Mouse (Mus musculus) gastrocnemius, postnatal 14 days (tissue): ENCODE data around the gene Tmeff2. TPM values are rescaled to one million over a fixed set of nuclear protein-coding genes. Genes with fewer than 3 reads are reported as not detected.
"Not testable (repeated sequence)": the region's sequence is repeated elsewhere in the genome, so short reads cannot be mapped to it uniquely, and the experiment has no call there.

Experiments used
- DNase-seq: peaks from one replicate; pipeline ENCODE4 v3.0.0; 2021; ENCODE audit warnings: mixed read lengths
- intact Hi-C: fragments of 180-260 bp; cut with DNase I; formaldehyde crosslinking; loops from one replicate; pipeline ENCODE4 v1.15.1; 2025; ENCODE audit warnings: low total_unique reads
- long read RNA-seq, 2 experiments: library from polyadenylated mRNA; stranded (forward); transcript quantifications; one replicate each; pipeline ENCODE4 v2.0.0; 2021
- total RNA-seq, 2 experiments: library from RNA; stranded (reverse); gene quantifications; 2 replicates each; pipeline ENCODE4 v1.2.3; 2021

Tmeff2 gene
- 1 to 10 TPM; 3.2 to 4.0 TPM for total RNA-seq
- long read RNA-seq, experiment 1, transcript Tmeff2-201 (10 exons, 3,343 nt) = major isoform, 9 of 9 reads
- long read RNA-seq, experiment 1, partial matches to known transcripts = 0 of 9 reads
- long read RNA-seq, experiment 1, other reads (novel, unspliced or antisense) = 0 of 9 reads
- long read RNA-seq, experiment 2, transcript Tmeff2-201 (10 exons, 3,343 nt) = major isoform, 7 of 7 reads
- long read RNA-seq, experiment 2, partial matches to known transcripts = 0 of 7 reads
- long read RNA-seq, experiment 2, other reads (novel, unspliced or antisense) = 0 of 7 reads

GRCm38 (mm10) chr1:50900386-50900785, at the start of gene Tmeff2:
Gene Tmeff2 (plus strand): TSS chr1:50900647.
- intact Hi-C loops = not testable (repeated sequence)

DNA sequence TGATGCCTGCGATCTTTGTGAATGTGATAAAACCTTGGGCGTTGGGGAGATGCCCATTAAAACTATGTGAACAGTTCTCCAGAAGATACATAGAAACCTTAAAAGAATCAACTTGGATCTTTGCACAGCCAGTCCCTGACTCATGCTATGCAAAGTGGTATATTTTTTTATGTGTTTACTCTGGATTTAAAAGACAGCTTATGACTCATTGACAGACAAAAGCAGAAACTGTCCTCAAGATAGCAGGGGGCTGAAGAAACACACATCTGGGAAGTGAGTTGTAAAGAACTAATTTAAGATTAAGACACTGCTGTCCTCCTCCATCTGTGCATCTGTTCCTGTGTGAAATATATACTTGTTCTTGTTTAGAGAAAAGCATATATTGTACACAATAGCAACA, 38.9 kb upstream of the Tmeff2 start:
- intact Hi-C loops = no loop called here
- no peak for DNase-seq

More at GRCm38 (mm10) chr1:50900386-50900785, at the start of gene Tmeff2:
- DNase-seq = not testable (repeated sequence)

DNA sequence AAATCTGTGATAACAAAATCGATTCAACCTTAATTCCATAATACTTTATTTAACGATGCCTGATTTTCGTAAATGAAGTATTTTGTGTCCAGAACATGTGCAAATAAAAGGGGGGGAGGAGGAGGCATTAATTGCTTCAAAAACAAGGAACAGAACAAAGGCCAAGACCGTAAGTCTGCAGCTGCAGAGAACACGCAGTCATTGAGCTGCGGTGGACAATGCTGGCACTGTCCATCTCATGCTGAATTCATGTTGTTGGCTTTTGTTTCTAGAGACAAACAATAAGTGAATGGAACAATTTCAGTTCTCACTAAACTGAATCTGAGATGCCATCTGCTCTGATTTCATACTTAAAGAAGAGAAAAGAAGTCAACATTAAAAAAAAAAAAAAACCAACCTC, 2.8 kb upstream of the Tmeff2 start:
- intact Hi-C loops = no loop called here
- DNase-seq = no peak

- DNase-seq = no peak
- intact Hi-C loops = no loop called here
Observed at GRCm38 (mm10) chr1:50924838-50925355, 24.4 kb downstream of the Tmeff2 start.

- no peak for DNase-seq
- intact Hi-C loops = no loop called here
Observed at GRCm38 (mm10) chr1:50925356-50925921, 25.0 kb downstream of the Tmeff2 start.

- no peak for DNase-seq
- intact Hi-C loops = no loop called here
Observed at GRCm38 (mm10) chr1:50926374-50927060, 26.1 kb downstream of the Tmeff2 start.

DNA sequence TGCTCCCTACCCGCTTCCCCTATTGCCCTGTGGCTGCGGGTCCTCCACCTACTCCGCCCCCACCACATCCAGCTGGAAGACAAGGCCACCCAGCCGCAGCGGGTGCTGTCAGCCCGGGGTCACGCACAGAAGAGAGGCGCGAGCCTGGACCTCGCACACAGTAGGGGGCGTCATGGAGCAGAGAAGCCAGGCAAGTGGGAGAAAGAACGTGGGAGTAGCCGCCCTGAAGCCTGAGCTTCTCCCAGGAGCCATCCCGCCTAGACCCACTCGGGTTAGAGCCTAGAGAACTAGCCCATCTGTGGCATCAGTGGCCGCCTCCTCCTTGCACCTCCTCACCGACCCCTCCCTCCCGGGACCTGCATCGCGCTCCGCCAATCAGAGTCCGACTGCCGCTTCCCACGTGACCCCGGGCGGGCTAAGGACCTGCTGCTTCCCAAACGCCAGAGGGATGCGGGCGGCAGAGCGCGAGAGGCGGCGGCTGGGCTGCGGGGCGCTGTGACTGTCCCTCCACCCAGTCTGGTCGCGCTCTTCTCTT, 26.7 kb downstream of the Tmeff2 start:
- intact Hi-C loops = no loop called here

GRCm38 (mm10) chr1:50927679-50928187, 27.3 kb downstream of the Tmeff2 start:
- intact Hi-C loops = no loop called here
- peak; percentile 29 for DNase-seq

More for the DNA sequence above, 26.7 kb downstream of the Tmeff2 start:
- peak; percentile 92 for DNase-seq

- intact Hi-C loops = no loop called here
- DNase-seq = no peak
Observed at GRCm38 (mm10) chr1:50928776-50929175, 28.3 kb downstream of the Tmeff2 start.

DNA sequence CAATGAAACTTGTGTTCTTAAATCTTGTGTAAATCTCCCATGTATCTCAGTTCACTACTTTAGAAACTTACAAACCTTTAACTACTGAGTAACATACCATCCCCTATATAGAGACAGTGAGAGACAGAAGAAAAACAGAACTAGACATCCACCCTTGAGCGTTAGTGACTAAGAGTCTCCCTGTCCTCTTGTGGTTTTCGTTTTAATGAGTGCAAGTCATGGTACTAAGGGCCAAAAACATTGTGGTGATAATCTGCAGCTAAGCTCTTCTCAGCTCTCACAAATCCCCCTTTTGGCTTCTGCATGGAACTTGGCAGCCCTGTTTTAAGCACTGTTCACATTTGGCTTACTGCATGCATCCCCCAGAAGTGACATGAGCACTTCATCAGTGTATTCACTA, 34.6 kb downstream of the Tmeff2 start:
- DNase-seq = no peak
- intact Hi-C loops = no loop called here

- no peak for DNase-seq
- intact Hi-C loops = no loop called here
Observed at GRCm38 (mm10) chr1:50935484-50935883, 35.0 kb downstream of the Tmeff2 start.

- intact Hi-C loops = no loop called here
- DNase-seq = peak; percentile 9
Observed at GRCm38 (mm10) chr1:50940131-50941039, 39.9 kb downstream of the Tmeff2 start.

- intact Hi-C loops = no loop called here
Observed at GRCm38 (mm10) chr1:50948575-50948974, 48.1 kb downstream of the Tmeff2 start.

GRCm38 (mm10) chr1:50958844-50959243, 58.4 kb downstream of the Tmeff2 start:
- intact Hi-C loops = no loop called here
- DNase-seq = no peak

More at GRCm38 (mm10) chr1:50948575-50948974, 48.1 kb downstream of the Tmeff2 start:
- DNase-seq = no peak

GRCm38 (mm10) chr1:50961954-50962648, 61.7 kb downstream of the Tmeff2 start:
- intact Hi-C loops = loop anchor here (2.0 kb wide), 1 partner anchor 373 kb away; no protein-coding TSS in a partner anchor
- peak; percentile 12 for DNase-seq

GRCm38 (mm10) chr1:50962649-50963000, 62.2 kb downstream of the Tmeff2 start:
- intact Hi-C loops = loop anchor here (2.0 kb wide), 1 partner anchor 372 kb away; no protein-coding TSS in a partner anchor
- no peak for DNase-seq

DNA sequence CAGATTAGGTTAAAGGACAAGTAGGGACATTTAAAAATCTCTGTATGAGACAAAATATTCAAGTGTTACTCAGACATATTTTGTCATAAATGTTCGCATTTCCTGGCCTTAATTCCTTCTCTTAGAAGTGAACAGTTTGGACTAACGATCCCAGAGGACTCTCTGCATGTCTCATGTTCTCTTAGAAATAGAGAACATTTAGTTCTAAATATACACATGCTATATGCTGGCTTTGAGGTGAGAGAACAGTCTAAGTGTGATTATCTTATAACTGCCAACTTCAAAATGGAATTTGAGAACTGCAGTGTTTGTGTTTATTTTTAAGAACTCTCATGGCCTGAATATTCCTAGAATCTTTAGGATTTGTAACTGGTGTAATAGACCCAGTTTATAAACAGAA, 69.2 kb downstream of the Tmeff2 start:
- no peak for DNase-seq
- intact Hi-C loops = no loop called here

GRCm38 (mm10) chr1:50970853-50971252, 70.4 kb downstream of the Tmeff2 start:
- no peak for DNase-seq
- intact Hi-C loops = no loop called here
